ENCODE assay signal across 15 mouse cellular contexts in the genomic region with DNA sequence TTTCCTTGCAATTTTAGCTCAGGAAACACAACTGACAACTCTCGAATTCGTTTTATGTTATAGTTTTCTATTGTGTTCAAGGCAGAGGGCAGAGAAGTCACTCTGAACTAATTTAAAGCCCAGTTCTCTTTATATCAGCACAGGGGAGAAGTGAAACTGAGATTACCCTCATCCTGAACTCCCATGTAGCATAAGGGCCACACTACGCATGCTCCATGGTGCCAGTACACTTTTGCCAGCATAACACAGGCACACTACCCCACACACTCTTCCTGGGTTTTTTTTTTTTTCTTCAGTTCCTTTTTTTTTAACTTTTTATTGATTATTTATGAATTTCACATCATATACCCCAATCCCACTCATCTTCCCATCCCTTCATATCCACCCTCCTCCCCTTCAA. TPM values are rescaled to one million over a fixed set of nuclear protein-coding genes. Genes with fewer than 3 reads are reported as not detected.
DNase-seq lines count a peak whose midpoint lies in the region; TF ChIP-seq lines count a peak whose summit lies in the region.
"Had no signal": no experiment of that assay in that cellular context is flagged by ENCODE, and none has a peak within 500 bp of the region (broad histone marks: within the 10 kb centered on the region; RNA-seq: fewer than 3 reads in every experiment).

No protein-coding gene starts in this region.

- no peaks in the 10 kb centered on the region for H3K4me1 ChIP-seq in liver, adult 2 months (ENCODE audit: control insufficient read depth, insufficient read depth, low read length)
- peaks cover 47% of the 10 kb centered on the region for H3K4me1 ChIP-seq in bone marrow macrophage, adult 2 months (ENCODE audit: control insufficient read depth, insufficient read depth, low read length)
- H3K4me1 ChIP-seq: hindbrain, embryonic 15.5 days; lung, embryonic 15.5 days had no signal

- H3K27ac ChIP-seq in liver, adult 2 months (replicated peaks; ENCODE audit: insufficient read depth, low read depth, low read length): peak overlapping the region; percentile 22; the same call in 1 of the 2 replicates
- peak overlapping the region; percentile 100 for H3K27ac ChIP-seq in bone marrow macrophage, adult 2 months (ENCODE audit: insufficient read depth, low read depth, low read length)
- H3K27ac ChIP-seq: hindbrain, embryonic 15.5 days; lung, embryonic 15.5 days; midbrain, embryonic 15.5 days; neural tube, embryonic 12.5 days had no signal

- H3K4me3 ChIP-seq in liver, adult 2 months (ENCODE audit: insufficient read depth, low read depth, low read length): no peak overlapping the region
- H3K4me3 ChIP-seq in bone marrow macrophage, adult 2 months (ENCODE audit: insufficient read depth, low read length): peak overlapping the region; percentile 68
- H3K4me3 ChIP-seq: erythroblast, embryonic 14.5 days; hindbrain, embryonic 15.5 days; lung, embryonic 15.5 days; midbrain, embryonic 15.5 days; neural tube, embryonic 12.5 days had no signal

- no peaks in the 10 kb centered on the region for H3K79me2 ChIP-seq in liver, adult 2 months (ENCODE audit: control insufficient read depth, insufficient read depth, low read length)

- no peak overlapping the region for H3K9ac ChIP-seq in liver, adult 2 months (ENCODE audit: low read depth, low read length)
- H3K9ac ChIP-seq: hindbrain, embryonic 15.5 days; lung, embryonic 15.5 days; midbrain, embryonic 15.5 days; neural tube, embryonic 12.5 days had no signal

- TF ChIP-seq POLR2A in liver, adult 2 months (IDR thresholded peaks at IDR 0.05; ENCODE audit: extremely low read depth, insufficient read depth, low read length): no peak
- no peak for TF ChIP-seq POLR2A in bone marrow macrophage, adult 2 months (IDR thresholded peaks at IDR 0.05; ENCODE audit: borderline replicate concordance, low read depth, low read length)

- peak; percentile 39 for DNase-seq in liver, adult 2 months (ENCODE audit: extremely low read depth, low read depth, low spot score)
- no peak for DNase-seq in liver
- DNase-seq in lung, postnatal 14 days: peak; percentile 29
- peak; percentile 43 for DNase-seq in skeletal muscle tissue, adult 2 months (ENCODE audit: low read depth, low spot score)
- no peak for DNase-seq in right cerebral cortex, postnatal 14 days
- no peak for DNase-seq in cerebellum, adult 9-11 months
- DNase-seq: cerebellum, adult 18-20 months; kidney, adult 8-10 months; retina, postnatal 1 day had no signal

- TF ChIP-seq CTCF in liver, adult 2 months (IDR thresholded peaks at IDR 0.05; ENCODE audit: low read depth, low read length): no peak
- TF ChIP-seq CTCF in bone marrow macrophage, adult 2 months (IDR thresholded peaks at IDR 0.05; ENCODE audit: low read depth, low read length): no peak

- 89% methylated on average over 3 of the region's 3 CpGs for WGBS in liver, adult 2 months

- no peaks in the 10 kb centered on the region for H3K27me3 ChIP-seq in liver, adult 2 months (ENCODE audit: control insufficient read depth, insufficient read depth, low read length)
- H3K27me3 ChIP-seq: hindbrain, embryonic 15.5 days; lung, embryonic 15.5 days; midbrain, embryonic 15.5 days; neural tube, embryonic 12.5 days had no signal

- H3K36me3 ChIP-seq in liver, adult 2 months (ENCODE audit: control insufficient read depth, insufficient read depth, low read length): no peaks in the 10 kb centered on the region
- H3K36me3 ChIP-seq: hindbrain, embryonic 15.5 days; lung, embryonic 15.5 days; midbrain, embryonic 15.5 days; neural tube, embryonic 12.5 days had no signal

RNA-seq across cellular contexts. Expression of a gene that starts 28.1 kb away (rescaled TPM):
- total RNA-seq in liver, adult 2 months (2014; rRNA removed): 2.8 TPM in 2 replicates
- 0.44 and 0.73 TPM in 2 replicates for polyA plus RNA-seq in liver, adult 2 months (2012; rRNA removed)
- 24.1 and 24.9 TPM in 2 replicates for polyA plus RNA-seq in bone marrow macrophage, adult 2 months (2012; ENCODE audit: insufficient read depth, insufficient read length, missing spikeins)

Comparison
In these comparisons a context has a peak if more than half of its experiments do, and no peak if none do; other contexts are left out.
1. DNase-seq: peak in liver, adult 2 months (single experiment), lung, postnatal 14 days (single experiment) and skeletal muscle tissue, adult 2 months (single experiment); none in liver (single experiment), right cerebral cortex, postnatal 14 days (single experiment) and cerebellum, adult 9-11 months (single experiment).
2. RNA of a gene that starts 28.1 kb away (polyA plus RNA-seq): 24.1 to 24.9 TPM in bone marrow macrophage, adult 2 months; 0.44 to 0.73 TPM in liver, adult 2 months; every median in the first group is over 10 times any median in the second.